Mouse (Mus musculus) left cerebral cortex, postnatal 10 days (tissue): Measurements from ENCODE around the gene Arl10. TPM values are rescaled to one million over a fixed set of nuclear protein-coding genes. Genes with fewer than 3 reads are reported as not detected.
"Not testable (repeated sequence)": the region's sequence is repeated elsewhere in the genome, so short reads cannot be mapped to it uniquely, and the experiment has no call there.

Experiments used
- DNase-seq, 2 experiments: peaks; one replicate each; pipeline ENCODE4 v3.0.0; 2021 to 2022; ENCODE audit warnings: low spot score in 2 of 2, mixed read lengths in 1 of 2; ENCODE audit errors: extremely low spot score in 1 of 2
- intact Hi-C: fragments of 180-260 bp; cut with DNase I; formaldehyde crosslinking; loops from one replicate; pipeline ENCODE4 v1.15.1; 2025
- microRNA-seq: library from miRNA; unstranded; fragments of <30 nt; microRNA quantifications from one replicate; pipeline ENCODE4 v1.2.0, GENCODE M21; 2022
- total RNA-seq, 2 experiments: library from RNA; stranded (reverse); gene quantifications; 2 replicates each; pipeline ENCODE4 v1.2.3; 2021

Gene Arl10
- total RNA-seq, 2 experiments from 2014 or later: 37.0 to 39.9 TPM

DNA sequence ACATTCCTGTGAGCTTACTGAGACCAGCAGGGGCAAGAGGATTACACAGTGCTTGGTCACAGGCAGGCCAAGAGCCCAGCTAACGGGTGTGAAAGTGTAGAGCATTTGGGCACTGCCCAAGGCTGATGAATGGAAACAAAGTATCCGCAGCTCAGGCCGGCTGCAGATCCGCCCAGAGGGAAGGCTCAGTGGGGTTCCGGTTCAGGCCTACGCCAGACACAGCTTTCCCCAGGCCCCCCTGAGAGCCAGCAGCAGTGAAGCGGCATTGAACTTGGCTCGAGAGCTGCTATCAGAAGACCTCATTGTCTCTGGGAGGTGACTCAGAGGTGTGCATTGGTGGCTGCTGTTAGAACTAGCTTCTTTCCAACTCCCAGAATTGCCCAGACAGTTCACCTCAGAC lies 33.9 kb downstream of the Arl10 start:
- intact Hi-C loops: no loop called here
- DNase-seq: peak in 1 of 2 experiments; percentile 66

DNA sequence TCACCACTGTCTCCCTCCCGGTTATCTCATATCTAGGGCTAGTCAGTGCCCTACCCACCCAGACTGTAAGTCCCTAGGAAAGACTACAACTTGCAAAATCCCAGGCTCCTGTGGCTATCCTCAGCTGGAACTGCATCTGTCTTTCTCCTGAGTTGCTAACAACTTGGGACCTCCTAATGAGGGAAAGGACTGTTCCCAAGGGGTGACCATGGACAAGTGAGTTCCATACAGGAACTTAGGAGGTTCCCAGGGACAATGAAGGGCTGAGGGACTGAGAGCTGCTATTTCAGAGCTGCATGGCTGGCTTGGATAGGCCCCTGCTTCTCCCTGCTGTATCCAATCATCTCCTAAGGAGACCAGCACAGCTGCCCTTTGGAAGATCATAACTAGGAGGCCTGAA lies 34.5 kb downstream of the Arl10 start:
- DNase-seq: no peak

GRCm38 (mm10) chr13:54610613-54610971 lies 35.8 kb downstream of the Arl10 start:
- no peak for DNase-seq
- intact Hi-C loops: no loop called here

More for the DNA sequence above, 34.5 kb downstream of the Arl10 start:
- intact Hi-C loops: no loop called here

DNA sequence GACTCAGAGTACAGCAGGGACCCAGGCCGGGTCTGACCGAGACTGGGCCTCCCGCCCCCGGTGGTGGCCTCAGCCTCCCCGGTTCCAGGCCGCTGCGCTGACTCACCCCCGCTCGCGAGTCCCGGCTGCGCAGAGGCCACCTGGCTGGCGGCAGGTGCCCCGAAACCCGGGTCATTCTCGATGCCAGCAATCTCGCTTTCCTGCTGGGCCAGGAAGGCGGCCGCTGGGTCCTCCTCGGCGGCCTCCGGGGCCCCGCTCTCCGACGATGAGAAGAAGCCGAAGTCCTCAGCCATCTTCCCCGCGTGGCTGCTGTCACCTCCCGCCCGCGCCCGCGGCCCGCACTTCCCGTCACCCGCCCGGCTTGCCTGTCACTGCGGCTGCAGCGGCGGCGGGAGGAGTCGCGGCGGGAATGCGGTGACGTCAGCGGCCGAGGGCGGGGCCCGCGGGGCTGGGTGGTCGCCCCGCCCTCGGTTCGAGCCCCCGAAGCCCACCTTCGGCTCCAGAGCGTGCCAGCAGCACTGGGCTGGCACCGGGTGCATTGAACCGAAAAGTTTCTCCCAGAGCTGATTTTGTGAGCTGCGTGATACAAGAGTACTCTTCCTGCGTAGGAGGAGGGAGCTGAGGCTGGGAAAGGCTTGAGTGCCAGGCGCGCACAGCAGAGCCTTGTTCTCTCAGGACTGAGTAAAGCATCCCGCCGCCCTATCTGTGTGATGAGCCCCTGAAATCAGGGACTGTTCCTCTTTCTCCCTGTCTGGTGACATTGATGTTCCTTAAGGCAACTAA lies 36.3 kb downstream of the Arl10 start, which contains the start of gene Cltb:
Cltb (minus strand) TSS at position 373 of the 783 bp plus-strand sequence.
- intact Hi-C loops: no loop called here
- DNase-seq: peak; percentile 87 to 96

DNA sequence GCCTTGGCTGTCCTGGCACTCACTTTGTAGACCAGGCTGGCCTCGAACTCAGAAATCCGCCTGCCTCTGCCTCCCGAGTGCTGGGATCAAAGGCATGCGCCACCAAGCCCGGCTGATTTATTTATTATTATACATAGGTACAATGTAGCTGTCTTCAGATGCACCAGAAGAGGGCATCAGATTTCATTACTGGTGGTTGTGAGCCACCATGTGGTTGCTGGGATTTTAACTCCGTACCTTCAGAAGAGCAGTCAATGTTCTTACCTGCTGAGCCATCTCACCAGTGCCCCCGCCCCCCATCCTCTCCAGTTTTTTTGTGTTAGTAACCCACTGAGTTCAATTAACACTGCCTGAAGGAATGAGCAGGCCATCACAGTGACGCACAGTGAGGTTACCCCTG lies 38.3 kb downstream of the Arl10 start:
- DNase-seq, intact Hi-C loops: not testable (repeated sequence)

GRCm38 (mm10) chr13:54616307-54616706 lies 41.5 kb downstream of the Arl10 start:
- intact Hi-C loops: no loop called here
- DNase-seq: no peak

DNA sequence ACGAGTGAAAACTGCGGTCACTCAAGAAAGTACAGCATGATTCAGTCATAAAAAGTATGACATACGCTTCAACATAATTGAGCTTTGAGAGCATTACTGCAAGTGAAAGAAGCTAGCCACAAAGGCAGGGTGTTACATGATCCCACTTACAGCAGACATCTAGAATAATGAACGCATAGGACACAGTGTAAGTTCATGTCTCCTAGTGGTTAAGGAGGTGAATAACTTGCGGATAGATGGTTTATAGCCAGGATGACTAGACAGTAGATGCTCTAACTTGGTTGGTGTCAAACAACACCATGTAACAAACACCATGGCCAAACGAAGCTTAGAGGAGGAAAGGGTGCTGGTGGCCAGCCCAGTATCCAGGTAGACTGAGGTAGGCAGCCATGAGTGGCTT lies 42.2 kb downstream of the Arl10 start:
- intact Hi-C loops: no loop called here
- no peak for DNase-seq

GRCm38 (mm10) chr13:54621155-54621932 lies 46.5 kb downstream of the Arl10 start, which contains the start of gene Faf2:
TSS of gene Faf2 (plus strand) at chr13:54621784.
- intact Hi-C loops: no loop called here
- DNase-seq: peak; percentile 98

DNA sequence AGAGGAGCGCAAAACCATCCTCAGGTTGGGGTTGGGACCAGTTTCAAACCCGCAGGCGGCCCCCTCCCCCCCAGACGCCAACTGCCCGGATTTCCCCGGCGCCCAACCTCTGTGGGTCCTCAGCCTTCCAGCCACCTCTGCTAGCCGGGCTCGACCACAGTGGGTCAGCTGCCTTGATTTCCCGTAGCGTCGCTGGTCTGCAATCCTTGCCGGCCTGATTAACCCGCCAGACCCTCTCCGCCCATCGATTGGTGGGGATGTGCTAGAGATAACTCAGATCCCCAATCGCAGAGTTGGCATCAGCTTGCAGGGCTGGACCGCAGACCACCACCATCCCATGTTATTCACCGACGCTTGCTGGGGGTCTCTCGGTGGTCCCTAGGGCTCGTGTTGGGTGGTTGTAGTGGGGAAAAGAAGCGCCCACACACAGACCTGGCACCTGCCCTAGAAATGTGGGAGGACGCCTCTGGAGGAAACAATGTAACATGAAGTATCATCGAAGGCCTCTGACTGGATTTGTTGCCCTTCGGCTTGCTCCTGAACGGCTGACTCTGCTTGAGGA lies 47.2 kb downstream of the Arl10 start:
- no peak for DNase-seq
- intact Hi-C loops: no loop called here

DNA sequence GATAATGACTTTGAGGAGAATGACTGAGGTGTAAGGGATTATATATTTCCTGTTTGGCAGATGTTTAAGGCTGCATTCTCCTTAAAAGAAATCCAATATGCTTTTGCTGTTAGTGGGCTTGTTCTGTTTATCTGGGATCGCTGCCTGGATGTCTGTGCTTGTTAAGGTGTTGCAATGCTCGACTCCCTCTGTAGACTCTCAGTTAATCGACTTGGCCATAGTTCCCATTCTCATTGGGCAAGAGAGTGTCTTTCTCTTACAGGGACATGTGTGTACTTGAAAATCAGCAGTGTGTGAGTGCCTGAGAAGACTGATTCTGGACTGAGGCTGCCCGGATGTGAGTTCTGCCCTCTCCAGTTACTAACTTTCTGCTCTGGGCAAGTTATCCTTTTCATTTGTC lies 54.3 kb downstream of the Arl10 start:
- intact Hi-C loops: no loop called here
- no peak for DNase-seq

Small RNA genes within 50 kb of the gene (microRNA-seq; reads per million reads assigned to microRNA genes)
- not detected for gene Gm24195

Other genes with a start within 250 kb of the Arl10 start
- gene Cplx2, start 203.7 kb upstream of the Arl10 start, total RNA-seq: 100 to 1,000 TPM; 641 to 656 TPM
- gene Thoc3, start 106.2 kb upstream of the Arl10 start, total RNA-seq: 10 to 100 TPM; 41.3 to 41.4 TPM
- 10 to 100 TPM; 17.4 to 19.9 TPM for gene Simc1, start 71.2 kb upstream of the Arl10 start, total RNA-seq
- 100 to 1,000 TPM; 137 to 152 TPM for gene 4833439L19Rik, start 9.6 kb upstream of the Arl10 start, total RNA-seq
- 10 to 100 TPM; 32.1 to 34.8 TPM for gene Nop16, start 15.1 kb downstream of the Arl10 start, total RNA-seq
- 100 to 1,000 TPM; 156 to 168 TPM for gene Higd2a, start 15.2 kb downstream of the Arl10 start, total RNA-seq
- gene Cltb, start 36.3 kb downstream of the Arl10 start, total RNA-seq: 100 to 1,000 TPM; 325 to 333 TPM
- gene Faf2, start 46.8 kb downstream of the Arl10 start, total RNA-seq: 10 to 100 TPM; 49.5 to 57.1 TPM
- 100 to 1,000 TPM in 1 of 2 experiments, 10 to 100 TPM in 1; 97.4 to 102 TPM for gene Rnf44, start 118.9 kb downstream of the Arl10 start, total RNA-seq
- gene Cdhr2, start 126.4 kb downstream of the Arl10 start, total RNA-seq: under 1 TPM; 0.34 to 0.51 TPM
- 100 to 1,000 TPM; 213 to 226 TPM for gene Gprin1, start 174.9 kb downstream of the Arl10 start, total RNA-seq
- gene Sncb, start 191.6 kb downstream of the Arl10 start, total RNA-seq: 100 to 1,000 TPM; 739 to 802 TPM
- under 1 TPM in 1 of 2 experiments, not detected in 1; 0.17 TPM for gene Eif4e1b, start 209.0 kb downstream of the Arl10 start, total RNA-seq
- 10 to 100 TPM; 64.3 to 69.0 TPM for gene Tspan17, start 214.4 kb downstream of the Arl10 start, total RNA-seq